Mouse (Mus musculus) cortical plate, adult 2 months (tissue): ENCODE data around the gene Olfr1469. TPM values are rescaled to one million over a fixed set of nuclear protein-coding genes. Genes with fewer than 3 reads are reported as not detected.
"Not testable (repeated sequence)": the region's sequence is repeated elsewhere in the genome, so short reads cannot be mapped to it uniquely, and the experiment has no call there.

Experiments used
- H3K27ac ChIP-seq: fragments of 200-500 bp; 2 replicates; pipeline ENCODE4 v1.5.1; 2012; ENCODE audit warnings: low read length, control low read depth, inconsistent platforms; ENCODE audit not compliant: insufficient read depth
- H3K4me1 ChIP-seq: fragments of 200-500 bp; 2 replicates; pipeline ENCODE4 v1.6.1; 2011; ENCODE audit warnings: low read length; ENCODE audit not compliant: control insufficient read depth, insufficient read depth
- H3K4me3 ChIP-seq: fragments of 200-500 bp; 2 replicates; pipeline ENCODE4 v1.5.1; 2011; ENCODE audit warnings: mild to moderate bottlenecking, low read length, control low read depth; ENCODE audit not compliant: insufficient read depth
- CTCF ChIP-seq: fragments of 200-500 bp; IDR thresholded peaks from 2 replicates; pipeline ENCODE4 v1.5.1; 2011; ENCODE audit warnings: mild to moderate bottlenecking, control low read depth, low read length; ENCODE audit not compliant: insufficient read depth; ENCODE audit errors: extremely low read depth
- POLR2A ChIP-seq: fragments of 200-500 bp; IDR thresholded peaks from 2 replicates; pipeline ENCODE4 v1.6.1; 2011; ENCODE audit warnings: mild to moderate bottlenecking, low read length, control low read depth; ENCODE audit not compliant: insufficient read depth; ENCODE audit errors: extremely low read depth
- polyA plus RNA-seq: library from polyadenylated mRNA; depleted of rRNA; stranded (reverse); fragments of >200 nt; gene quantifications from 2 replicates; pipeline ENCODE4 v1.2.3, GENCODE M21; 2012; rRNA removed

The Olfr1469 gene
- not detected in 2 replicates for polyA plus RNA-seq

DNA sequence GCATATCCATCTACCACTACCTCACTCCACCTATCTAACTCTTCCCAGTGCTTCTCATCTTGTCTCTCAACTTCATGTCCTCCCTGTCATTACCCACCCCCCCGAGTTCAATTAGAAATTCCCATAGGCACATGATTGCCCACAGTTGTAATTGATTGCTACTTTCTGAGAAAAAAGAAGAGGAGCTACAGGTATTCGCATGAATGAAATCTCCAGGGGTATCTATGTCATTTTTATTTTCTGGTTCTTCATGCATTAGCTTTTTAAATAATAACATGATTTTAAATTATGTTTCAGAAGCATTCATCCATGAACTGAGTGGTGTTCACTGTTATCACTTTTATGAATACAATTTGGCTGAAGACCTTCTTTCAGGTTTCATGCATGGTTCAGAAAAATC is at the start of gene Olfr1469:
Gene Olfr1469 (plus strand): TSS at position 301 of the 400 bp plus-strand sequence.
- H3K27ac ChIP-seq: no peak within 1 kb of the TSS
- H3K4me3 ChIP-seq: no peak within 1 kb of the TSS
- no peak for TF ChIP-seq CTCF
- TF ChIP-seq POLR2A: no peak
- H3K4me1 ChIP-seq: no peaks in the 10 kb centered on the region

DNA sequence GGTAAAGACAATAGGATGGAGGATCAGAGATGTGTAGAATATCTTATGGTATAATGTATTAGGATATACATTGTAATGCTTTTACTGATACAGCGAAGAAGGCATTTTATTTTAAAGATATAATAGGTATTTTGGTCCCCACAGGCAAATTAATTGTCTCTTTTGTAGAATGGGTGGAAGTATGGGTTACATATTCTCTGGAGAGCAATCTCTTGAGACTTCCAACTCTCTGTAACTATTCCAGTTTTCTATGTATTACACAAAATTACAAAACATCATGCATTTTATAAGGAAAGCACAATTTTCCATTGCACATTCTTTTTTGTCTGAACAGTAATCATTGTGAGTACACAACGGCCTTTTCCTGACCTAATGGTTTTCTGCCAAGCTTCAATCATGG is 45.7 kb upstream of the Olfr1469 start, which contains the start of gene Olfr1467:
Gene Olfr1467 (plus strand): TSS at position 301 of the 400 bp plus-strand sequence.
- H3K27ac ChIP-seq: no peak within 1 kb of the TSS
- TF ChIP-seq CTCF (no peak), POLR2A (no peak)
- H3K4me3 ChIP-seq: no peak within 1 kb of the TSS
- H3K4me1 ChIP-seq: no peaks in the 10 kb centered on the region

DNA sequence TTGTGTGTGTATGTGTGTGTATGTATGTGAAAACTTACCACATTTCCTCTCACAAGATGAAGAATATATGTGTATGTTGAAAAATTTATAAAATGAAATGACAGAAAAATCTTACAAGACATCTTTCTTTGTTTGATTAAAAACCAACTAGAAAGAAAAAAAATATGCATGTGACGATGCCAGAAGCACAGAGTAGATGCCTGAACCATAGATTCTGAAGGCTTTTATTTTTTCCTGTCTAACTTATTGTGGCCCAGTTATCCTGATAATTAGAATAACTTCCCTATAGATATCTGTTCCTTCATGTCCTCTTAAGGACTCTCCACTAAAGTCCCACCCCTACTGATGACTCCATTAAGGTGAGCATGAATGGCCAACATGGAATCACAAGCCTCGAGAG is 35.5 kb downstream of the Olfr1469 start, which contains the start of gene Olfr1471:
Gene Olfr1471 (plus strand): TSS at position 301 of the 400 bp plus-strand sequence.
- not testable (repeated sequence) for H3K4me1 ChIP-seq, H3K4me3 ChIP-seq, H3K27ac ChIP-seq

DNA sequence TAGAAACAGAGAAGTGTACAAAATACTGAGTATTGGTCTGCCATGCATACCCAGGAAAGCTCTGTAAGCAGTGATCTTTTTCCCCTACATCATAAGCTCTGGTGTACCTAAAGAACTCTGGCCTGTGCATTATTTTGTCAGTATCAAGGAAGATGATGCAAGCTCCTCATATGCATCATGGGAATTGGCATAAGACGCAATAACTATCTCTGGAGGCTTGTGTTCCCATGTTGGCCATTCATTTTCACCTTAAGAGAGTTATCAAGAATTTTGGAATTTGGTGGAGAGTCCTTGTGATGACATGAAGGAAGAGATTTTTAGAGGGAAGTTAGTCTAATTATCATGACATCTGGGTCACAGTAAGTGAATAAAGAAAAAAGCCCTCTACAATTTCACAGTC is 48.3 kb downstream of the Olfr1469 start, which contains the start of gene Olfr1472:
Gene Olfr1472 (minus strand): TSS at position 101 of the 400 bp plus-strand sequence.
- H3K27ac ChIP-seq: no peak within 1 kb of the TSS
- no peaks in the 10 kb centered on the region for H3K4me1 ChIP-seq
- H3K4me3 ChIP-seq: no peak within 1 kb of the TSS
- TF ChIP-seq POLR2A: no peak
- TF ChIP-seq CTCF: no peak

Other genes starting within 250 kb of the Olfr1469 start
- not detected in 2 replicates for gene Olfr1461, start 244.8 kb upstream of the Olfr1469 start, polyA plus RNA-seq
- gene Olfr1462, start 222.1 kb upstream of the Olfr1469 start, polyA plus RNA-seq: not detected in 2 replicates
- not detected in 2 replicates for gene Olfr1463, start 176.5 kb upstream of the Olfr1469 start, polyA plus RNA-seq
- gene Olfr1465, start 92.3 kb upstream of the Olfr1469 start, polyA plus RNA-seq: not detected in 2 replicates
- not detected in 2 replicates for gene Olfr1466, start 69.0 kb upstream of the Olfr1469 start, polyA plus RNA-seq
- not detected in 2 replicates for gene Olfr1467, start 45.6 kb upstream of the Olfr1469 start, polyA plus RNA-seq
- not detected in 2 replicates for gene Olfr1471, start 35.6 kb downstream of the Olfr1469 start, polyA plus RNA-seq
- gene Olfr1472, start 48.2 kb downstream of the Olfr1469 start, polyA plus RNA-seq: not detected in 2 replicates
- not detected in 2 replicates for gene Olfr1474, start 61.7 kb downstream of the Olfr1469 start, polyA plus RNA-seq
- gene Olfr1475, start 72.3 kb downstream of the Olfr1469 start, polyA plus RNA-seq: not detected in 2 replicates
- gene Olfr1477, start 92.7 kb downstream of the Olfr1469 start, polyA plus RNA-seq: not detected in 2 replicates
- gene Olfr1480, start 120.1 kb downstream of the Olfr1469 start, polyA plus RNA-seq: not detected in 2 replicates
- gene Olfr1484, start 175.7 kb downstream of the Olfr1469 start, polyA plus RNA-seq: not detected in 2 replicates
- not detected in 2 replicates for gene Olfr1487, start 209.5 kb downstream of the Olfr1469 start, polyA plus RNA-seq
- not detected in 2 replicates for gene Olfr1489, start 223.8 kb downstream of the Olfr1469 start, polyA plus RNA-seq
- gene Olfr1490, start 243.2 kb downstream of the Olfr1469 start, polyA plus RNA-seq: not detected in 2 replicates